Mouse (Mus musculus) left cerebral cortex, adult 18-20 months (tissue): ENCODE results near the gene Pafah2. TPM values are rescaled to one million over a fixed set of nuclear protein-coding genes. Genes with fewer than 3 reads are reported as not detected.
A peak's percentile ranks its signal among the peaks of the same experiment; 100 is the strongest.

Experiments
- DNase-seq, 2 experiments: peaks; one replicate each; pipeline ENCODE4 v3.0.0; 2021 to 2022; ENCODE audit warnings: low spot score in 2 of 2, mixed read lengths in 1 of 2
- long read RNA-seq, 2 experiments: library from polyadenylated mRNA; stranded (forward); transcript quantifications; one replicate each; pipeline ENCODE4 v2.0.0; 2021
- total RNA-seq, 2 experiments: library from RNA; stranded (reverse); gene quantifications; 2 replicates each; pipeline ENCODE4 v1.2.3; 2021

Pafah2 gene
- 1 to 10 TPM; 4.8 to 7.4 TPM for total RNA-seq
- long read RNA-seq, experiment 1, partial matches to known transcripts: 1 of 4 reads
- long read RNA-seq, experiment 1, other reads (novel, unspliced or antisense): 3 of 4 reads
- long read RNA-seq, experiment 2, partial matches to known transcripts: 2 of 11 reads
- long read RNA-seq, experiment 2, other reads (novel, unspliced or antisense): 7 of 11 reads

- peak; percentile 92 to 93 for DNase-seq
Measured at GRCm38 (mm10) chr4:134395977-134396825, at the start of gene Pafah2. Pafah2 (plus strand) TSS chr4:134396320.

- DNase-seq: no peak
Measured at GRCm38 (mm10) chr4:134348078-134348477, 48.0 kb upstream of the Pafah2 start.

- DNase-seq: no peak
Measured at GRCm38 (mm10) chr4:134348545-134348944, 47.6 kb upstream of the Pafah2 start.

- no peak for DNase-seq
Measured at GRCm38 (mm10) chr4:134349829-134350228, 46.3 kb upstream of the Pafah2 start.

GRCm38 (mm10) chr4:134350641-134351040, 45.5 kb upstream of the Pafah2 start:
- DNase-seq: no peak

- DNase-seq: no peak
Measured at GRCm38 (mm10) chr4:134351329-134352260, 44.5 kb upstream of the Pafah2 start.

- no peak for DNase-seq
Measured at GRCm38 (mm10) chr4:134352261-134352707, 43.8 kb upstream of the Pafah2 start.

- no peak for DNase-seq
Measured at GRCm38 (mm10) chr4:134352929-134353328, 43.2 kb upstream of the Pafah2 start.

- no peak for DNase-seq
Measured at GRCm38 (mm10) chr4:134353527-134354409, 42.4 kb upstream of the Pafah2 start.

- DNase-seq: no peak
Measured at GRCm38 (mm10) chr4:134355841-134356452, 40.2 kb upstream of the Pafah2 start.

- peak; percentile 80 to 89 for DNase-seq
Measured at GRCm38 (mm10) chr4:134356591-134357460, 39.3 kb upstream of the Pafah2 start.

- DNase-seq: no peak
Measured at GRCm38 (mm10) chr4:134357461-134357771, 38.7 kb upstream of the Pafah2 start.

- no peak for DNase-seq
Measured at GRCm38 (mm10) chr4:134359649-134360048, 36.5 kb upstream of the Pafah2 start.

GRCm38 (mm10) chr4:134361215-134361614, 34.9 kb upstream of the Pafah2 start:
- DNase-seq: no peak

GRCm38 (mm10) chr4:134362124-134362523, 34.0 kb upstream of the Pafah2 start:
- DNase-seq: no peak

GRCm38 (mm10) chr4:134362586-134362985, 33.5 kb upstream of the Pafah2 start:
- no peak for DNase-seq

GRCm38 (mm10) chr4:134365280-134365679, 30.8 kb upstream of the Pafah2 start:
- no peak for DNase-seq

- DNase-seq: peak; percentile 70 to 77
Measured at GRCm38 (mm10) chr4:134370649-134371221, 25.4 kb upstream of the Pafah2 start.
